Mouse (Mus musculus) olfactory bulb, adult 2 months (tissue): Measurements from ENCODE around the gene Rorc.

ENCODE experiments used
- CTCF ChIP-seq: fragments of 200-500 bp; IDR thresholded peaks from 2 replicates; pipeline ENCODE4 v1.5.1; 2012; ENCODE audit warnings: low read depth, mild to moderate bottlenecking, low read length, moderate library complexity; ENCODE audit not compliant: insufficient read depth
- POLR2A ChIP-seq: fragments of 200-500 bp; IDR thresholded peaks from 2 replicates; pipeline ENCODE4 v1.6.1; 2012; ENCODE audit warnings: mild to moderate bottlenecking, low read depth, low read length, moderate library complexity; ENCODE audit not compliant: insufficient read depth

- no peak for TF ChIP-seq POLR2A
- TF ChIP-seq CTCF = no peak
Measured at GRCm38 (mm10) chr3:94387391-94387790, 14.8 kb downstream of the Rorc start.
